Mouse (Mus musculus): Measurements from ENCODE around the gene Itpr3.

- TF ChIP-seq POLR2A (IDR thresholded peaks at IDR 0.05; ENCODE audit: extremely low read depth, insufficient read depth, low read length) (no peak), CTCF (IDR thresholded peaks at IDR 0.05; ENCODE audit: extremely low read depth, insufficient read depth, low read length) (no peak)
Measured at GRCm38 (mm10) chr17:27048445-27049239, 8.5 kb upstream of the Itpr3 start.

Measured in cortical plate, adult 2 months (tissue).